Mouse (Mus musculus) CD4-positive helper T cell, adult 2 months (primary cell): ENCODE measurements around the gene Zfp316.

Experiments used
- DNase-seq: peaks from one replicate; pipeline ENCODE4 v3.0.0-alpha.2; 2012; ENCODE audit warnings: low read depth, missing footprints, low spot score

Zfp316 gene

DNA sequence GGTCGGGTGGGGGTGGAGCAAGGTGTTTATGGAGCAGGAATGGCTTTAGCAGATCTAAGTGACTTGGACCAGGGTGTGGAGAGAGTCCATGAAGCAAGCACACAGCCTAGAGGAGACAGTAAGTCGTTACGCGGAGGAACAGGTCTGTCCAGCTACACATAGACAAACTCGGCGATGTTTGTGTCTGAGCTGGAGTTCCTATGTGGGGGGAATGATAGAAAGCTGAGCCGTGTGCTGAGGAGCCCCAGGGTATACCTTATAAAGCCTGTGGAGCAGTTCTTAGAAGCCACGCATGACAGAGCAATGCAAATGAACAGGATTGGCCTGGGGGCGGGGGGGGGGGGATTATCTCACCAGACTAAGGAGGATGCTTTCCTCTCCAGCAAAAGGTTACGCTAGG, 9.4 kb upstream of the Zfp316 start:
- no peak for DNase-seq

DNA sequence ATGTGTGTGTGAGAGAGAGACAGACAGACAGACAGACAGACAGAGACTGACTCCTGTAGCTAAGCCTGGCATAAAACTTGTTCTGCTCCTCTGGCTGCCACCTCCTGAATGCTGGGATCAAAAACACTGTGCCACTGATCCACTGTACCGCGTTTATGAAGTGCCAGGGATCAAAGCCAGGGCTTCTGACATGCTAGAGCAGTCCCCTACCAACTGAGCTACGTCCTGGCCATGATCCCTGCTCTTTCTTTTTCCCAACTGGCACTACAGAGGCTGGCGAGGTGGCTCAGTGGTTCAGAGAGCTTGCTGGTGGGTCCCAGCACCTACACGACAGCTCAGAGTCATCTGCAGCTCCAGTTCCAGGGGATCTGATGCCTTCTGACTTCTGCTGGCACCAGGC, 5.9 kb upstream of the Zfp316 start:
- no peak for DNase-seq

DNA sequence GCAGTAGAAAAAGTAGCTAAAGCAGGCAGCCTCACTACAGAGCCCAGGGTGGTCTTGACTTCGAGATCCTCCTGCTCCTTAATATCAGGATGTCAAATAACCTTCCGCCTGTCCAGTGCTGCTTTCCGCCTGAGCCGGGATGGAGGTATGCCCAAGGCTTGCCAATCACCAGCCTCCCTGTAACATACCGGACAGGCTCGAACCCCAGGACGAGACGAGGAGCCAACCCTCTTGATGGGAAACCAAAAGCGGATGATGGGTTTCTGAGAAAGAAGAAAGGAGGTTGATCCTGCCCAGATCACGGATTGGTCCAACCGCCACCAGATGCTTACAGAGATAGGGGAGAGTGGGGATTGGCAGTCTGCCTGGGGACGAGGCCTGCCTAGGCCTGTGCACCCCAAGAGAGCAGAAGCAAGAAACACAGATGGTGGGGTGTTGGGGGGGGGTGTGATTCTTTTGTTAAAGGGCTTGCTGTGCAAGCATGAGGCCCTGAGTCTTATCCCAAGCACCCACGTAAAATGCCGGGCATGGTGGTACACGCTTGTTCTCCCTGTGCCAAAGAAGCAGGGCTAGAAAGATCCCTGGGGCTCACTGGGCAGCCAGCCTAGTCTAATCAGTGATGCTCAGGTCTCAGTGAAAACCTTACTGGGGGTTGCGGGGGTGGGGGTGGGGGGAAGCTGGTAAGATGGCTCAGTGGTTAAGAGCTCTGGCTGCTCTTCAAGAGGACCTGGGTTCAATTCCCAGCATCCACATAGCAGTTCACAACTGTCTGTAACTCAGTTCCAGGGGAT, 2.9 kb upstream of the Zfp316 start:
- no peak for DNase-seq

DNA sequence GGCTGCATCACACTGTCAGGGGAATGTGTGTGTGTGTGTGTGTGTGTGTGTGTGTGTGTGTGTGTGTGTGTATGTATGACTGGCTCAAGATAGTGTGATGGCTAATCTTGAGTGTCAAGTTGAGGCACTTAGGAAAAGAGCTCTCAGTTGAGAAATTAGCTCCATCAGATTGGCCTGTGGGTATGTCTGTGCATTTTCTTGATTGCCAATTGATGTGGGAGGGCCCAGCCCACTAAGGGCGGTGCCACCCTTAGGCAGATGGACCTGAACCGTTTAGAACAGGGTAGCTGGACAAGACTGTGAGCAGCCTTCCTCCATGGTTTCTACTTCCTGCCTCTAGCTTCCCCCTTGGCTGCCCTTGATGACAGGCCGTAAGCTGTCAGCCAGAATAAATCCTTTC, 2.3 kb upstream of the Zfp316 start:
- DNase-seq, result no peak

DNA sequence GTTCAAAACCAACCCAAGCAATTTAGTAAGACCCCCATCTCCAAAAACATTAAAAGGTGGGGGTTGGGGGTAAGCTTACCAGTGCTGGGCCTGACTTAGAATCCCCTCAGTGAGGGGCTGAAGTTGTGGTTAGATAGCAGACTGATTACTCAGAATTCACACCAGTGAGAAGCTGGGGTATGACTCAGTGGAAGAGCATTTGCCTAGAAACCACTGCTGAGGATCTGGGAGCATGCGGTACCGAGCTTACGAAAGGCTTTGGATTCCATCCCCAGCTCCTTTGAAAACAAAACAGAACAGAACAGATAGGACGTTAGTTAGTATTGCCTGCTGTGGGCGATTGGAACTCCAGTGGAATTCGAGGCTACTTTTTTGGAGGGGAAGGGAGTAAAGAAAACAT, 1.8 kb upstream of the Zfp316 start:
- DNase-seq, result no peak

DNA sequence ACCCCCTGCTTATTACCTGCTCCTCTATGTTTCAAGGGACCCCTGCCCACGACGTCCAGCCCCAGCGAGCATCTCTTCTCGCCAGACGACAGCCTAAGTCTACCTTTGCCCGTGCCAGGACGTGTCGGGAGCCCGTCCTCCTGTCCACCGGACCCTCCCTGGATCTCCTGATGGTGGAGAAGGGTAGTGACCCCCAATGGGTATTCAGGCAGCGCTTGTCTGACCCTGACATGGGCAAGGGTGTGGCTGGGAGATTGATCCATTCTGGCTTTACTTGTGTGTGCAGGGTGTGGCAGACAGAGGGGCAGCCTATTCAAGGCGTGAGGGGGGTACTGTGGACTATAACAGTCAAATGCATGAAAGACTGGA, 313 bp upstream of the Zfp316 start:
- DNase-seq, result no peak

DNA sequence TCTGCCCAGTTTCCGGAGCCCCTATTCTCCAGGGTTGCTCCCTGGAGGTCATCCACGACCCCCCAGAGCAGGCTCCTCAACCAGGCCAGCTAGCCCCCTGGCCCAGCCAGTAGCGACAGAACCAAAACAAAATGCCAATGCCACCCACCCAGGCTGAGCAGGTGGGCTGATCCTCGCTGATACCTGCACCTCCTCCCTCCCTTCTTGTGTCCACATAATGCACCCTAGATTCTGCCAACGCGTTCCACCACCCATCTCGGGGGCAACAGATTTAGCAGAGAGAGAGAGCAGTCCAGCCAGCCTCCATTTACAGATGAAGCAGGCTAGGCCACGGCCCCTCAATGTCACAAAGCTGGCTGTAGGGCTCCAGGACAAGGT, 848 bp downstream of the Zfp316 start:
- no peak for DNase-seq

DNA sequence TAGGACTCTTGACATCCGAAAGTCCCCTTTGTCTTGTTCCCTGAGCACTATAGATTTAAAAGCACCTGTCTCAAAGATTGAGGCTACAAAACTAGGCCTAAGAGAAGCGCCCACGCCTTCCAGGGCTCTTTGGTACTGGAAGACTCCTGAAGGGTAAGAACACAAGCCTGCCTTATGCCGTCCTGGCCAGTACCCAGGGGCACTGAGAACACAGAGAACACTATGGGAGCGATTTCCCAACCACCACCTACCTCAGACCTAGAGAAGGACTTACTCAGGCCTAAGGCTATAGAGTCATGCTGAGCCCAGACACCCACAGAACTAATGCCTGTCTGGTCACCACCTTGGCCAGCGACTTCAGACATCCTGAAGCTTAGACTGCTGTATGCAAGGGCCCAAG, 3.0 kb downstream of the Zfp316 start:
- no peak for DNase-seq

DNA sequence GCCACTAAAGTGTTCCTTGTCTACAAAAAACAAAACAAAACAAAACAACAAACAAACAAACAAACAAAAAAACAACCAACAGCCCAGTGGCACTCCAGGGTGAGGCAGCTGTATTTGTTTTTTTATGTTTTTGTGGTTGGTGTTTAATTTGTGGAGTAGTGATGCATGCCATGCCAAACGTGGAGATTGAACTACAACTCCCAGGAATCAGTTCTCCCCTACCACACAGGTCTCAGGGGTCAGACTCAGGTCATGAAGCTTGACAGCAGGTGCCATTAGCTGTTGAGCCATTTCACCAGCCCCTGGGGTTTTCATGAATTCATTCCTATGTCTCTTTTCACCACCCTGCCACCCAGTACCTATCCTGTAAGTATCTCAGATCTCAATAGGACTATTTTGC, 4.4 kb downstream of the Zfp316 start:
- no peak for DNase-seq

DNA sequence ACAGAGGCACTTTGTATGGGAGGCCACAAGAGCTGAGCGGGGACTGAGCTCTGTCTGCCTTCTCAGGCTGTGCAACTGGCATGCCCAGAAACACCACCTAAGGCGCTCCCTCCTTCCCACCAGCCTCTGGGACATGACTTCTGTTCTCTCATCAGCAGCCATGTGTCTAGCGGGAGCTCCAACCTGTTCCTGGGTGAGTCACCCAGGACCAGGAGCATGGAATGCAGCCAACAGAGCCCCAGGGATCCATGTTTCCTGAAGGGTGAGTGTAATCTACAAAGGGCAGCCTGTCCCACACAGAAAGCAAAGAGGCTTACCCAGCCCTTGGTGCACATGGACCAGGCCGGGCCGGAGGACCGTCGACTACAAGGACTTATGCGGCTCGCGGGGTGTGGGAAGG, 5.1 kb downstream of the Zfp316 start:
- DNase-seq, result no peak

DNA sequence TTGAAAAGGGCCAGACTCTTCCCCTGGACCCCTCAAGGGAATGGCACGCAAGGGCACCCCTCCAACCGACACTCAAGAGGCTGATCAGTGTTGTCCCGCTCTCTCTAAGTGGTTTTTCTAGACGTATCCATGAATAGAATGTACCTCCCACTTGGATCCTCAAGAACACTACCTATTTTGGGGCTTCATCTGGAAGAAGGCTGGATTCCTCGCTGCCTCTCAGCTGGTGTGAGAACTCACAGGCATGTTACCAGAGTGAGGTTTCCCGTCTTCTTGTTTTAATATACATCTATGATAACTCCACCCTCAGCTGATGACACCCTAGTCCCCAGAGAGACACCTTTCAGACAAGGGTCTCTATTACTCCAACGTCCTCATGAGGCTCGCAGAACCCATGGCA, 8.2 kb downstream of the Zfp316 start:
- no peak for DNase-seq

DNA sequence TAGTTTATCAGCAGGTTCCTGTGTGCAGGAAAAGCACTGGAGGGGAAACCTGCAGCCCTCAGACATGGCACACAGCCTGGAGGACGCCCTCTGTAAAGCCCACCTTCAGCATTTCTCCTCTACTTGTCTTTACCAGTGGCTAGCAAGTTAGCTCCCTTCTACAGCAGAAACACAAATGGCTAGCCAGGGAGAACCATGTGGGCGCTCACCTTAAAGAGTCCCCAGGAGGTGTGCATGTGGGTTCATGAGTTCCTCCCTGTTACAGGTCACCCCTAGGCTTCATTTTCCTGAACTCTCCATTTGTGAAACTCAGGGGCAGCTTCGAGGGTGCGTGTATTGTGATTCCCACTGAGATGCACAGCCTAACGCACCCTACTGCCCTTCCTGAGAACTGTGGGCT, 14.0 kb downstream of the Zfp316 start:
- DNase-seq, result no peak

DNA sequence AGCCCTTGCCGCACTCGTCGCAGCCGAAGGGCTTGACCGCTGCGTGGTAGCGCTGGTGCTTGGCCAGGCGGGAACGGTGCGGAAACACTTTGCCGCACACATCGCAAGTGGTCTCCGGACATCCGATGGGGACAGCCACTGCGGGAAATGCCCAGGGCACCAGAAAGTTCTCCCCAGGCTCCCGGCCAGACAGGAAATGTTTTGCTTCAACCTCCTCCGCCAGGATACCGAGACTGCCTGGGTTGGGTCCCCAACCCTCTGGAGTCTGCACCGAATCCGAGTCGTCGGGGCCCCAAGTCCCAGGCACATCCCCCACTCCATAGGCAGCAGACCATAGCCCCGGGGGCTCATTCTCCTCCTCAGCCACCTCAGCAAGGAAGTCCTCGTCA, 14.7 kb downstream of the Zfp316 start:
- no peak for DNase-seq

DNA sequence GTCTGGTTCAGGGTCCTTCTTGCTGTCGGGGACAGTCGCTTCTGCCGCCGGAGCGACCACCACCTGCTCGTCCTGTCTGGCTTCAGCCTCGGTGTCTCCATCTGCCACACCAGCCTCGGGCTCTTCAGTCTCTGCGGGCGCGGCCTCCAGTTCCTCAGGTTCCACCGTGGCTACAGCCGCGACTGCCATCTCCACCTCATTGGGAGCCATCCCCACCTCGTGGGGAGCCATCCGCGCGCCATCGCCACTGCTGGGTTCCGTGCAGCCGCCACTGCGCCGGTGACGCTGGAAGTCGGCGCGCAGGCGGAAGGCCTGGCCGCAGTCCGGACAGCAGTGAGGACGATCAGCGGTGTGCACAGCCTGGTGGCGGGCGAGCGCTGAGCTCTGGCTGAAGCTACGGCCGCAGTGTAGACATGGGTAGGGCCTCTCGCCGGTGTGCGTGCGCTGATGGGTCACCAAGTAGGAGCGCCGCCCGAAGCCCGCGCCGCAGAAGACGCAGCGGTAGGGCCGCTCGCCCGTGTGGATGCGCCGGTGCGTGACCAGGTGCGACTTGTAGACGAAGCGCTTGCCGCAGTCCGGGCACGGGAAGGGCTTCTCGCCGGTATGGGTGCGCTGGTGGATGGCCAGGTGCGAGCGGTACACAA, 15.2 kb downstream of the Zfp316 start:
- no peak for DNase-seq

DNA sequence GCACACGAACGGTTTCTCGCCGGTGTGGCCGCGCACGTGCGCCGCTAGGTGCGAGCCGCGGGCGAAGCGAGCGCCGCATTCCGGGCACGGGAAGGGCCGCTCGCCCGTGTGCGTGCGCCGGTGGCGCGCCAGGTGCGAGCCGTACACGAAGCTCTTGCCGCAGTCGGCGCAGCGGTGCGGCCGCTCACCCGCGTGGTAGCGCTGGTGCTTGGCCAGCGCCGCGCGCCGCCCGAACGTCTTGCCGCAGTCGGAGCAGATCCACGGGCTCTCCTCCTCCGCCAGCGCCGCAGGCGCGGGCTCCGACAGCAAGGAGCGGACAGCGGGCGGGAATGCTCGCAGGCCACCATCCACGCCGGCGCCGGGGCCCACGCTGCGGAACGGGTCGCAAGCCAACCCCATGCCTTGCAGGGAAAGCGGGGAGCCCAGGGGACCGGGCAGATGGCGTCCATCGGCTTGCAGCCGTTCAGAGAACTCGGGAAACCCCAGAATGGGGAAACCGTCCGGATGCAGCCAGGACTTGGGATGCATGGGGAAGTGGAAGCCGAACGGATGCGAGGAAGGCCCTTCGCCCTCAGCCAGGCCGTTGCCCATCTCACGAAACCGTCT, 15.8 kb downstream of the Zfp316 start:
- DNase-seq, result no peak

DNA sequence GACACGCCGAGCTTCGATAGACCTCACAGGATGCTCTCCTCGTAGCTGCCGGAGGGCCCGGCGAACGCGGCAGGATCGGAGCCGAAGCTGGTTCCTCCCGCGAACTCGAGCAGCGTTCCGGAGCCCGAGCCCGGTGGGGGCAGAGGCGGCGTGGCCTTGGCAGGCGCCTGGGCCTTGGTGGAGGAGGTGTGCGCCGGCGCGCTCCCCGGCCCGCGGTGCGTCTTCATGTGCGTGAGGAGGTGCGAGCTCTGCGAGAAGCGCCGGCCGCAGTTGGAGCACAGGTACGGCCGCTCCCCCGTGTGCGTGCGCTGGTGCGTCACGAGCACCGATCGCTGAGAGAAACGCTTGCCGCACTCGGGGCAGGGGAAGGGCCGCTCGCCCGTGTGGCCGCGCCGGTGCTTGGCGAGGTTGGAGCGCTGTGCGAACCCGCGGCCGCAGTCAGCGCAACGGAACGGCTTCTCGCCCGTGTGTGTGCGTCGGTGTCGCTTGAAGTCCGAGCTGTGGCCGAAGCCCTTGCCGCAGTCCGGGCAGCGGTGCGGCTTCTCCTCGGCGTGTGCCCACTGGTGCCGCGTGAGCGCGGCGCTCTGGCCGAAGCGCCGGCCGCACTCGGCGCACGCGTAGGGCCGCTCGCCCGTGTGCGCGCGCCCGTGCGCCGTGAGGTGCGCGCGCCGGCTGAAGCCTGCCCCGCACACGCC, 16.5 kb downstream of the Zfp316 start:
- peak; percentile 14 for DNase-seq

DNA sequence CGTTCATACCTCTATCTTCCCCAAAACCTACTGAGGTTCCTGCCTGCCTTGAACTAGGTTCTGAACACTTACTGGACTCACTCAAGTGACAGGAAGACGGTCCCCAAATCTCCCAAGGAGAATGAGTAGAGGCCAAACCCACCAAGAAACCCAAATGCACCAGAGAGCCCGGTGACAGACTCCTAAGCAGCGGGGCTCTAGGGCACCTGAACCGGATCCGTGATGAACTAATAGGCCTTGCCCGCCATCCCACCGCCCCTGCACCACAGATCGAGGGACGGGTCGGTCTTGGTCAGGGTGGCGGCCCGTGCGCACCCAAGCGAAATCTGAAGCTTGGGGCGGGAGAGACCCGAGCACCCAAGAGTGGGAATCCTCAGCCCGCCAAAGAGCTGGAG, 17.0 kb downstream of the Zfp316 start:
- DNase-seq, result no peak

DNA sequence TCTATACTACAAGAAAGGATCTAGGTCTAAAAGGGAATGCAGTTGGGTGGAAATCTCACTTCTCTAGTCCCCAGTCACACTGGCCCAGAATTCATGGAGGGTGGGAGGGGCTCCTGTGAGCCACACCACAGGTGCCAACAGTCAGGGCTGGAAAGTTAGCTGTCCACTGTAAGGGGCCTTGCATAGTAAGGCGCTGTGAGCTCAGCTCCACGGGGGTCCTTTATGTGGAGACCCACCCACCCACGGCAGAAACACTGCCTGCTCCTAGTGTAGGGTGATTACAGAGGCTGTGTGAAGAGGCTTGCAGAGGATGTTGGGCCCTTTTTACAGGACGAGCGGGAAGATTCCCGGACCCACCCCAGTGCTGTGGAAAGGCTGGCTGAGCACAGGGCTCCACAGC, 17.8 kb downstream of the Zfp316 start:
- DNase-seq, result no peak

DNA sequence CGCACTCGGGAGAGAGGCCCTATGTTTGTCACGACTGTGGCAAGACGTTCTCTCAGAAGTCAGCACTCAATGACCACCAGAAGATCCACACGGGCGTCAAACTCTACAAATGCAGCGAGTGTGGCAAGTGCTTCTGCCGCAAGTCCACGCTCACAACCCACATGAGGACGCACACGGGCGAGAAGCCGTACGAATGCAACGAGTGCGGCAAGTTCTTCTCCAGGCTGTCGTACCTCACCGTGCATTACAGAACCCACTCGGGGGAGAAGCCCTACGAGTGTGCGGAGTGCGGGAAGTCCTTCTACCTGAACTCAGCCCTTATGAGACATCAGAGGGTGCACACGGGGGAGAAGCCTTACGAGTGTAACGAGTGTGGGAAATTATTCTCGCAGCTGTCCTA, 24.9 kb downstream of the Zfp316 start:
- no peak for DNase-seq

DNA sequence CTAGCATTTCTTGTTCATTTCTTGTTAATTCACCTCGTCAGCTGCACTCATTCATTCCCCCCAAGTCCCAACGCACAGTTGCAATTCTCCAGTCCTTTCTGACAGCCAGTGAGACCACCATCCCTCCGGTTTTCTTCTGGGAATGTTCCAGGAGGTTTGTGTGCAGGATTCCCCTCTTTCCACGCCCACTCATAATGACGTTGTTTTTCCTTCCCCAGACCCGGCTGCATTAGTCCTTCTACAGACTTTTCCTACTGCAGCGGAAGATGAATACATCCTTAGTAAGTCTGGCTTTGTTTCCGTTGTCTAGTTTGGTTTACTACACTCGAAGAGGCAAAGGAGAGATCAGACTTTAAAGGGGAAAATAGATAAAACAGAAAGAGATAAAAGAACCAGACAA, 33.8 kb downstream of the Zfp316 start:
- DNase-seq, result peak; percentile 8

DNA sequence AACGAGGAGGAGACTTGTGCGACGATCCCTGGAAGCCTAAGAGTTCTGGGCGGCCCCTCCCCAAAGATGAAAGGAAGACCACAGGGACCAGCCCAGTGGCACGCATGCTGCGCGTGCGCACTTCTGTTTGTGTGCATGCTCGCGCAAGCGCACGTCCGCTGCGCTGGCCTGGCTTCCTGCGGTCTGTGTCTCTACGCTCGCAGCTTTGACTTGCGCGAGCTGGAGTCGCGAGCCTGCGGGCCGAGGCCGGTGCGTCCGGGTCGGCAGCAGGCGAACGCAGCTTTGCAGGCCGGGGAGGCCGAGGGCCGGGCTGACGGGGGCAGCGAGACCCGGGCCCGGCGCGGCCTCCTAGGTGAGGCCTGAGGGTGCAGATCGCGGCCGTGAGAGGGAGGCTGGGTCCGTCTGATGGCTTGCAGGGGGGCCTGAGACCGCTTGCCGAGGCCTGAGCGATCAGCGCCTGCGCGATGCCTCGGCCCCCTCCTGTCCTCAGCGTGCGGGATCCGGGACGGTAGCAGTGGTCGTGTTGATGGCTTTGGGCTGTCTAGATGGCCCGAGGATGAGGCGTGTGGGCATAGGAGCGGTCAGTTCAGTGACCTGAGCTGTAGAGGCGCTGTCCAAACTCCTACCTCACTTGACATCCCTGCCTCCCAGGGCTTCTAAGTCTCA, 34.7 kb downstream of the Zfp316 start, which contains the start of gene Zfp12:
Gene Zfp12 (plus strand): TSS at position 136 of the 666 bp plus-strand sequence.
- DNase-seq, result peak; percentile 97

DNA sequence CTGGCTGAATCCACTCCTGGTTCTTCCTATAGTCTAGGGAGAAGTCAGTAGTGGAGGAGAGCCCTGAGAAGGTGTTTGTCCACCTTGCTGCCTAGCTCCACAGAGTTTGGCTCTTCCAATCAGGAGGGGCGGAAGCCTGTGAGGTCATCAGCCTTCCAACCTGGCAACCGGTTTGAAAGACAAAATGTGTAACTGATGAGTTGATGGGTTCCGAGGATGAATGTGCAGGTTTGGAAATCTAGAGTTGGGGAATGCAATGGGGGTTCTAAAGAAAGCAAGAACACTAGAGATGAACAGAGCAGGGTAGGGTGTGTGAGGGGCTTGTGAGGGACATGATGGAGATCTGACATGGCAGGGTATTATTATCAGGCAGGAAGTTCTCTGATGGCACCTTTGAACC, 43.0 kb downstream of the Zfp316 start, which contains the start of gene Spdye4a:
Gene Spdye4a (minus strand): TSS at position 101 of the 400 bp plus-strand sequence.
- DNase-seq, result no peak
